Mouse (Mus musculus): ENCODE results near the gene Fnbp1.

Gene Fnbp1

GRCm38 (mm10) chr2:31019011-31019410 lies 122.8 kb downstream of the Fnbp1 start:
- peak in 1 of 2 experiments; percentile 32 for DNase-seq

DNA sequence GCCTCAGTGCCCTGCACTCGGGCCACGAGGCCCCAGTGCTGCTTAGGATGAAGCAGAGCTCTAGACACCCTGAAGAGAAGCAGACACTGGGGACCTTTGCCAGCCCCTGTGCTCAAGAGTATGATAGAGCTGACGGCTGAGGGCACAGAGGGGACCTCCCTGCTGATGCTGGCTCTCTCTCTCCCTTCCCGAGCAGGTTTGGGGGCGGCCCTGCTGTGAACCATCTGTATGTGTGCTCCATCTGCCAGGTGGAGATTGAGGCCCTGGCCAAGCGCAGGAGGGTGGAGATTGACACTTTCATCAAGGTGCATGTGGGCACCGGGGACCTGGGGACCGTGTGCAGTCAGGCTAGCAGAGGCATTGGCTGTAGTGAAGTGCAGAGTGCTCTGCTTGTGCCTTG lies 123.3 kb downstream of the Fnbp1 start:
- no peak for DNase-seq

DNA sequence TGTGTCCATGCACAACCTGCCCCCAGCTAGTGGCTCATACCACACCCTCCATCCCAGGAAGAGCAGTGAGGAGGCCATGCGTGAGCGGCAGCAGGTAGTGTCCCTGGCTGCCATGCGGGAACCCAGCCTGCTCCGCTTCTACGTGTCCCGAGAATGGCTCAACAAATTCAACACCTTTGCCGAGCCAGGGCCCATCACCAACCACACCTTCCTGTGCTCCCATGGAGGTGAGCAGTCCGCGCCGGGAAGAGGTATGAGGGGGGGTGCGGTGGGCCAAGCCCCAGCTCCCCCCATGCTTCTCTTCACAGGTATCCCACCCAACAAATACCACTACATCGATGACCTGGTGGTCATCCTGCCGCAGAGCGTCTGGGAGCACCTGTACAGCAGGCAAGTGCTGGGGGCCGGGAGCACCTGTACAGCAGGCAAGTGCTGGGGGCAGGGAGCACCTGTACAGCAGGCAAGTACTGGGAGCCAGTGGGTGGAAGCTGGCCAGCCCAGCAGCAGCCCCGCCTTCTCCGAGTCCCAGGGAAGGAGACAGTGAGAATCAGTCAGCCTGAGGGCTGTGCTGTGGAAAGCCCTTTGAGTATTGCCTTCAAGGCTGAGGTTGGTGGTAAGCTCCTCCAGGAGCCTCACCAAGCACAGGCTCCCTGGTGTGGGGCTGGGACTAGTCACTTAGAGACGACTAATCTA lies 124.0 kb downstream of the Fnbp1 start:
- DNase-seq = no peak

- DNase-seq = no peak
These were observed 128.3 kb downstream of the Fnbp1 start for GRCm38 (mm10) chr2:31013371-31014120.

DNA sequence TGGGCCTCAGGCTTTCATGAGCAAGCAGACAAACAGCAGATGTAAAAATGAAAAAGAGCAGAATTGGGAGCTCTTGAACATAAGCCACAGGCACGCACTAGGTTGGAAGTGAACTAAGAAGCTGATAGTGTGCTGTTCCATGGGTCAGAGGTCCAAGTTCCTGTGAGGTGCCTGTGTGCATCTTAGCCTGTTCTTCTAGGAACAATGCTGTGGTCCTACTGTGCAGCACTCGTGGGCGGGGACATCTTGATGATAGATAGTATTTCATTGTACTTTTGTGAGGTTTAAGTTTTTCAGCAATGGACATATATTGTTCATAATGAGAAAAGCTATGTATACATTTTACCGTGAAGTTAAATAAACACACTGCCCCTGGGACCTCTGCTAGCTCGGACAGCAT lies 134.6 kb downstream of the Fnbp1 start:
- no peak for DNase-seq

GRCm38 (mm10) chr2:31006434-31006833 lies 135.4 kb downstream of the Fnbp1 start:
- DNase-seq = no peak

- no peak for DNase-seq
These were observed 136.4 kb downstream of the Fnbp1 start for GRCm38 (mm10) chr2:31005453-31005852.

GRCm38 (mm10) chr2:31002857-31003256 lies 139.0 kb downstream of the Fnbp1 start:
- no peak for DNase-seq

- DNase-seq = no peak
These were observed 143.2 kb downstream of the Fnbp1 start for GRCm38 (mm10) chr2:30998443-30999260.

GRCm38 (mm10) chr2:30995432-30995996 lies 146.3 kb downstream of the Fnbp1 start:
- DNase-seq = peak; percentile 68 to 80

- DNase-seq = no peak
These were observed 147.0 kb downstream of the Fnbp1 start for GRCm38 (mm10) chr2:30994853-30995252.

DNA sequence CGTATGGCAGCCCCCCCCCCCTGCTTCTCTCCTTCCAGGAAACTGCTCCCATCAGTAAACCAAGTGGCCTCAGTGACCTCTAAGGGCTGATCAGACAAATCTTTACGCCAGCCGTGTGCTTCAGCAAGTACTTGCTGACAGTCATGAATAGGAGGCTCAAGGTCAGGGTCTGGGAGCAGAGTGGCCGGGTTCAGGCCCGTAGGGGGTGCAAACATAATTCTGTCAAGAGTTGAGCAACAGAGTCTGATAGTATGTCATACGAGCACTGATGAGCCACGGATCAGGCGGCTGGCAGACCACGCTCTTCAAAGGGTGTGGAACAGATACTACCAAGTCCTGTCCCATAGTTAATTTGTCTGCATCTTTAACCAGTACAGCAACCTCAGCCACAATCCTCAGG lies 151.6 kb downstream of the Fnbp1 start:
- no peak for DNase-seq

- DNase-seq = peak; percentile 66 to 86
These were observed 156.4 kb downstream of the Fnbp1 start for GRCm38 (mm10) chr2:30985111-30986020.

- DNase-seq = peak in 1 of 2 experiments; percentile 17
These were observed 158.8 kb downstream of the Fnbp1 start for GRCm38 (mm10) chr2:30983024-30983423.

GRCm38 (mm10) chr2:30981790-30982513 lies 159.9 kb downstream of the Fnbp1 start, which contains the start of the genes BC005624 and Usp20:
Gene BC005624, minus strand, starts transcription at chr2:30982201.
Gene Usp20, plus strand, starts transcription at chr2:30982279.
- DNase-seq = peak; percentile 100

Measured in kidney, postnatal 36 days (tissue).